Mouse (Mus musculus) neural tube, embryonic 11.5 days (tissue): Measurements from ENCODE around the gene Ptprt. TPM values are rescaled to one million over a fixed set of nuclear protein-coding genes. Genes with fewer than 3 reads are reported as not detected.
A peak's percentile ranks its signal among the peaks of the same experiment; 100 is the strongest.

Experiments
- ATAC-seq: fragments of 200-750 bp; cut with Nextera tagmentation; 2 replicates; pipeline ENCODE4 v1.8.0; 2017; ENCODE audit warnings: moderate number of reproducible peaks, mild to moderate bottlenecking, moderate TSS enrichment, moderate library complexity; ENCODE audit not compliant: insufficient read depth, low FRiP score, low TSS enrichment
- DNase-seq: peaks from one replicate; pipeline ENCODE4 v3.0.0-alpha.2; 2015; ENCODE audit warnings: low spot score
- H3K27ac ChIP-seq: fragments of 300-500 bp; sonication (generic); 2 replicates; pipeline ENCODE4 v1.5.1; 2014; ENCODE audit warnings: low read depth, mild to moderate bottlenecking, low read length
- H3K27me3 ChIP-seq: fragments of 300-500 bp; sonication (generic); 2 replicates; pipeline ENCODE4 v1.6.1; 2014; ENCODE audit warnings: mild to moderate bottlenecking, low read length, mixed read lengths; ENCODE audit not compliant: control insufficient read depth, insufficient read depth
- H3K36me3 ChIP-seq: fragments of 300-500 bp; sonication (generic); 2 replicates; pipeline ENCODE4 v1.6.1; 2014; ENCODE audit warnings: mild to moderate bottlenecking, low read length, moderate library complexity, mixed read lengths; ENCODE audit not compliant: control insufficient read depth, insufficient read depth
- H3K4me1 ChIP-seq: fragments of 300-500 bp; sonication (generic); 2 replicates; pipeline ENCODE4 v1.6.1; 2014; ENCODE audit warnings: low read length, mixed read lengths; ENCODE audit not compliant: control insufficient read depth, insufficient read depth
- H3K4me2 ChIP-seq: fragments of 300-500 bp; sonication (generic); 2 replicates; pipeline ENCODE4 v1.6.1; 2014; ENCODE audit warnings: low read depth, mild to moderate bottlenecking, moderate library complexity
- H3K4me3 ChIP-seq: fragments of 300-500 bp; sonication (generic); 2 replicates; pipeline ENCODE4 v1.5.1; 2014; ENCODE audit warnings: low read depth, low read length
- H3K9ac ChIP-seq: fragments of 300-500 bp; sonication (generic); 2 replicates; pipeline ENCODE4 v1.6.1; 2014; ENCODE audit warnings: mild to moderate bottlenecking, low read length
- H3K9me3 ChIP-seq: fragments of 300-500 bp; sonication (generic); 2 replicates; pipeline ENCODE4 v1.6.1; 2016; ENCODE audit warnings: low read length; ENCODE audit not compliant: control insufficient read depth
- WGBS: fragments of 180-500 bp; shearing (Covaris S2); extraction: QIAGEN DNeasy Blood & Tissue Kit; methylation state at CpG from one replicate; pipeline ENCODE4 v1.1.7; 2014; 5-methylcytosine and 5-hydroxymethylcytosine counted together
- polyA plus RNA-seq: library from polyadenylated mRNA; unstranded; fragments of >200 nt; fragmentation: Nextera tagmentation; extraction: Ambion mirVana; gene quantifications from 2 replicates; pipeline ENCODE4 v1.2.1, GENCODE M21; 2014

Ptprt gene
- polyA plus RNA-seq, 1 experiment from 2014 or later: 1.6 TPM

DNA sequence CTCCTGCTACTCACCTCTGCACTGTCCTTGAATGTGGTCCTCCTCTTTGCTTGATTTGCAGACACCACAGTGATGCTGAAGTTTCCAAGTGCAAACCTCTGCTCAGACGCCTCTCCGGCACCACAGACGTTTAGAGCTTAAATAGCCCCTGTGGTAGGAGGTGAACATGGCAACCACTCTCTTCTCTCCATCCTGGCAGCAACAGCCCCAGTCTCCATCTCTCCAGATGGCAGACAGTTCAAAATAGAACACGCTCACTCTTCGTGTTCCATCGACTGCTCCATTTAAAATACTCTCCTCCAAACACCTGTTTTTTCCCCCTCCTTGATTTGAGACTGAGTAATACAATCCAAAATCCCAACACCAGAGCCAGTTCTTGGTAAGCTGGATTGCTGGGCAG is 861.0 kb downstream of the Ptprt start:
- no peaks in the 10 kb centered on the region for H3K27me3 ChIP-seq
- no peak for DNase-seq
- no peak overlapping the region for H3K27ac ChIP-seq
- H3K9ac ChIP-seq: no peak overlapping the region
- WGBS: 87% methylated on average over 6 of the region's 6 CpGs
- H3K4me1 ChIP-seq: no peaks in the 10 kb centered on the region
- H3K4me2 ChIP-seq: no peak overlapping the region
- ATAC-seq: no peak
- no peaks in the 10 kb centered on the region for H3K9me3 ChIP-seq
- no peak overlapping the region for H3K4me3 ChIP-seq
- no peaks in the 10 kb centered on the region for H3K36me3 ChIP-seq

DNA sequence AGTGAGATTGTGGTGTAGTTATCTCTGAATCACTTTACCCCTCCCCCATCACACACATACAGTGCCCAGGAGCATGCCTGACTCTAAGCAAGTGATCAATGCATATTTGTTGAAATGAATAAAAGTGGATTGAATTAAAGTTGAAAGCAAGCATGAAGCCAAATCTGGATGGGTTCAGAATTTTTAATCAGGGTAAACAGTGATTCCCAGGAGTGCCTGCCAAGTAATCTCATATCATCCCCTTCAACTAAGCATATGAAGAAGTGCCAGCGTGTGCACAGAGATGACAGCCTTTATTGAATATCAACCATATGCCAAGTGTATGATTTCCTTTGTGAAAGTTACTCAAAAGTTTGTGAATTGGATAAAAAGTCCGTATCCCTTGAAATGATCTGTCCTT is 893.4 kb downstream of the Ptprt start:
- DNase-seq (no peak), ATAC-seq (no peak)
- H3K4me2 ChIP-seq: no peak overlapping the region
- H3K4me3 ChIP-seq: no peak overlapping the region
- H3K9ac ChIP-seq: no peak overlapping the region
- 88% methylated on average over 2 of the region's 2 CpGs for WGBS
- no peaks in the 10 kb centered on the region for H3K9me3 ChIP-seq
- no peak overlapping the region for H3K27ac ChIP-seq
- H3K4me1 ChIP-seq: no peaks in the 10 kb centered on the region
- H3K27me3 ChIP-seq: no peaks in the 10 kb centered on the region
- no peaks in the 10 kb centered on the region for H3K36me3 ChIP-seq

DNA sequence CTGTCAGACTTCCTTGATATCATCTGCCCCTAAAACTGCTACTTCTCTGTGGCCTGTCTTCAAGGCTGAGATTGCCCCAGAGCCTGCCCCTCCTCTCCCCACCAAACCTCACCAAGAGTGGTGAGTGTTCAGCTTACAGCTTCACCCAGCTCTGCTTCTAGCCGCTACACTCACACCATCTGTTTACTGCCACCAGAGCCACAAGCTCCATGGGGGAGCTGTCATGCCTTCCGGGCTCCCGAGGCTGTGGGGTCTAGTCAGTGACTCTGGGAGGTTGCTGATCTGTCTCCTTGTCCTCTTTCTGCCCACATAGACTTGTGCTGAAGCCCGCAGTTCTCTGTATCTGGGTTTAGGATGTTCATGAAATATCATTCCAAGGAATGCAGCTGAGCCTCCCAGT is 947.9 kb downstream of the Ptprt start:
- 34% methylated on average over 4 of the region's 4 CpGs for WGBS
- no peak overlapping the region for H3K4me3 ChIP-seq

DNA sequence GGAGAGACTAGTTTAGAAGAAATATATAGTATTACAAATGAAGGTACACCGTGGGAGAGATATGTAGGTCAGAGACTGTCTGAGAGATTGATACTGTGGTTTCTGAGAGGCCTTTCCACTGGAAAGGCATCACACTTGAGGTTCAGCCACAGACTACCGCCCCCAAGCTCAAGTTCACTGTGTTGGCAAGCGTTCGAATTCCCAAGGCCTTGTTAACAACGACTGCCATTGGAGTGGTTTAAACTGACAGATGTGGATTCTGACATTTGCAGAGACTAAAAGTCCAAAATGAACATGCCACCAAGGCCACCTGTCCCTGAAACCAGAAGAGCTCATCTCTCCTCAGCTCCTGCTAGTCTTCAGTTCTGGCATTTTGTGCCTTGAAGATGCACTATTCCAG is 951.6 kb downstream of the Ptprt start:
- WGBS: 89% methylated on average over 5 of the region's 5 CpGs
- Histone ChIP-seq H3K27me3 (no peaks in the 10 kb centered on the region), H3K36me3 (no peaks in the 10 kb centered on the region), H3K9ac (no peak overlapping the region), H3K4me1 (no peaks in the 10 kb centered on the region), H3K4me2 (no peak overlapping the region), H3K4me3 (no peak overlapping the region), H3K9me3 (no peaks in the 10 kb centered on the region), H3K27ac (no peak overlapping the region)
- no peak for DNase-seq
- no peak for ATAC-seq

More for the DNA sequence above, 947.9 kb downstream of the Ptprt start:
- H3K36me3 ChIP-seq: no peaks in the 10 kb centered on the region
- ATAC-seq (no peak), DNase-seq (no peak)
- no peaks in the 10 kb centered on the region for H3K9me3 ChIP-seq
- no peaks in the 10 kb centered on the region for H3K4me1 ChIP-seq
- H3K27me3 ChIP-seq: no peaks in the 10 kb centered on the region
- no peak overlapping the region for H3K4me2 ChIP-seq
- H3K9ac ChIP-seq: no peak overlapping the region
- no peak overlapping the region for H3K27ac ChIP-seq

DNA sequence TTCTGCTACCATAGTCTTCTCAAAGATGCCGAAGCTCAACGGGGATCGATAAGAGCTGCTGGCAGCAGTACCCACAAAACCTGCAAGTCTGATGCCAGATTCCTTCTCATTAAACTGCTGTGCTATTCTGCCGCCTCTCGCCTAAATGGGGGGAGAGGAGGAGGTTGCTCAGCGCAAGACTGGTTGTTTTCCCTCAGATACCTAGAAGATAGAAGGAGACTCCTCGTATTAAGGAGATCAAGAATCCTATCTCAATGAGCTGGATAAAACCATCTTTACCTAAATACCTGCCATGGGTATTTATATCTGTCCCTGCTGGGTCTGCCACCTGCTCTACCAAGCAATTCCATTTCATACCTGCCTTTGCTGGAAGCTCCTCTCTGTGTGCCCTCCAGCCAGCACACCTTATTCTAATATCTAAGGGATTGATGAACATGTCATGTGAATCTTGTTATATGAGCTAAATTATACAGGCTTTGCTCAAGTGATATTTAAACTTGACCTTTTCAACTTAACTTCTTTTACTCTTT is 954.5 kb downstream of the Ptprt start:
- WGBS: 96% methylated on average over 7 of the region's 7 CpGs
- ATAC-seq (no peak), DNase-seq (no peak)
- Histone ChIP-seq H3K9me3 (no peaks in the 10 kb centered on the region), H3K27me3 (no peaks in the 10 kb centered on the region), H3K36me3 (no peaks in the 10 kb centered on the region), H3K4me2 (no peak overlapping the region), H3K4me1 (no peaks in the 10 kb centered on the region), H3K4me3 (no peak overlapping the region), H3K27ac (no peak overlapping the region), H3K9ac (no peak overlapping the region)

DNA sequence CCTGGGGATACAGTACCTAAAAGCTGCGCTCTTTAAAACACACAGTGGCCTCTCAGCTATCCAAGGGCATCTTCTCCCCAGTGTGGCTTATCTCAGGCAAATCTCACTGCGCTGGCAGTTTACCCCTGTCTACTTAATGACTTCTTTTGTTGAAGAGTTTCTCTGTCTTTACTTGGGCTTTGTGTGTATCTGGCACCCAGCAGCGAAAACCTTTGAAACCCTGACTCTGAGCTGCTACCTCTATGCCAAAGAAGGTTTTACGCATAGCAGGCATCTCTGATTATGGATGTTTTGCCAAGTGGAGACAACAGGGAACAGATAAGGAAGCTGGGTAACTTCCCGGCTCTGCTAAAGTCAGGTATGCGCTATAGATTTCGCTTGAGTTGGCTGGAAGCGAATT is 956.1 kb downstream of the Ptprt start:
- no peak overlapping the region for H3K4me3 ChIP-seq
- H3K27me3 ChIP-seq: no peaks in the 10 kb centered on the region
- H3K9me3 ChIP-seq: no peaks in the 10 kb centered on the region
- no peaks in the 10 kb centered on the region for H3K4me1 ChIP-seq
- no peak for DNase-seq
- H3K36me3 ChIP-seq: no peaks in the 10 kb centered on the region
- WGBS: 47% methylated on average over 8 of the region's 8 CpGs
- H3K27ac ChIP-seq: no peak overlapping the region
- no peak for ATAC-seq
- no peak overlapping the region for H3K9ac ChIP-seq
- no peak overlapping the region for H3K4me2 ChIP-seq

DNA sequence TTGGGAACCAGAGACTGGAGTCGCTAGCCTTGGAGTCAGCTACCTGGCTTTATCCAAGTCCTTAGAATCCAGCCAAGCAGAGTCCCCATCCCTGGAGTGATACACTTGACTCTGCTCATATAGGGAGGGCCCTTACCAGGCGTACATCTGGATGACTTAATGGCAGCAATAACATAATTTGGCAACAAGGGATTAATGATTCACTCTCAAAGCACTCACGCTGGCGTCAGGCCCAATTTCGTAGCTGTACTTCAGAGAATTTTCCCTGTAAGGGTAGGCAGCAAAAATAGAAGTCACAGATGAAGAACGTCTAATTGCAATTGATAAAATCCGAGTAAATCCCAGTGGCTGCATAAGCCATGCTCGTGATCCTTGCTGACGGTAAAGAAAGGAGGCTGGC is 956.5 kb downstream of the Ptprt start:
- Histone ChIP-seq H3K4me3 (no peak overlapping the region), H3K27me3 (no peaks in the 10 kb centered on the region), H3K36me3 (no peaks in the 10 kb centered on the region), H3K9ac (no peak overlapping the region), H3K4me2 (no peak overlapping the region), H3K9me3 (no peaks in the 10 kb centered on the region), H3K4me1 (no peaks in the 10 kb centered on the region), H3K27ac (no peak overlapping the region)
- DNase-seq: no peak
- no peak for ATAC-seq
- WGBS: 43% methylated on average over 9 of the region's 9 CpGs

DNA sequence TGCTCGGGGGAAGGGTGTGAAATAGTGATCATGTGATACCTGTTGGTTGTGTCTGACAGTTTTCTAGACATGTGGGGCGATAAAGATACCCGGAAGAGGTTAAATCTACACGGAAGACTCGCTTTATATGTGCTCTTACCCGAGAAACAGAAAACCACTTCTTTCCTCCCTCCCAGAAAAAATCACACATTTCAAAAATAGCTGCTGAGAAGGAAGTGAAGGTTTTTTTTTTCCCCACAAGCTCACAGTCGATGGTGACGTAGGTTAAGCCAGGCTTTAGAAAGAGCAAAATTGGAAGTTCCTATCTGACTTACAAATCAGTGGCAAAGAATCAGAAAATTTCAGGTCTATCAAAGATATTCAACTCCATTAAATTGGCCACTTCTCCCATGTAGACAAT is 965.1 kb downstream of the Ptprt start:
- no peak for ATAC-seq
- 84% methylated on average over 8 of the region's 8 CpGs for WGBS
- H3K4me3 ChIP-seq: no peak overlapping the region

DNA sequence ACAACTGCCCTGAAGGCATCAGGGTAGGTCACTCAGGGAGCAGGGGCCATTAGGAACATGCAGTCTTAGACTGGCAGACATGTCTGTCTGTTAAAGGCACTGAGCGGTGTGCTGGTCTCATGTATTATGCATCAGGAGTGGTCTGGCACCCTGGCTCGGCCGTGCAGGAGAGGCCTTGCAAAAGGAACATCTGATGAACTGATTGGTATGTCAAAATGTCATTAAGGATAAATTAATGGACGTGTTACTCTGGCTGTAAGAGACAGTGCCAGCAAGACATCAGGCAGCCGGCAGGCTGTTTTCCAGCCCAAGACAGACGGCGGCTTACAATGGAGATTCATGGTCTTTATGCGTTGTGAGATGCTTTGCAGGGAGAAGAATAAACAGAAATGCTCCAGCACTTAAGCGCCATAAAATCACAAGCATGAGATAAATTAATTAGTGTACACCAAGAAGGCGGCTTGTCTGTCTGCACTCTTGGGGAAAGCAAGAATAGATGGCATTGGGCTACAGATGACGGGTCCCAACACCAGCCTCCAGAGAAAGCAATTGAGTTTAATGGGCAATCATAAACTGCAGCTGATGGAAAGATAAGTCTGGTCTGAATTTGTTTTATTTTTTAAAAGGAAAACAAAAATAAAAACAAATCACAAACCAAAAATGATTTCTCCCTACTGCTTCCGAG is 992.5 kb downstream of the Ptprt start:
- DNase-seq: peak; percentile 31

More for the DNA sequence above, 965.1 kb downstream of the Ptprt start:
- no peak overlapping the region for H3K27ac ChIP-seq
- no peaks in the 10 kb centered on the region for H3K36me3 ChIP-seq
- H3K9ac ChIP-seq: no peak overlapping the region
- H3K9me3 ChIP-seq: no peaks in the 10 kb centered on the region
- H3K4me2 ChIP-seq: no peak overlapping the region
- DNase-seq: no peak
- no peaks in the 10 kb centered on the region for H3K4me1 ChIP-seq
- no peaks in the 10 kb centered on the region for H3K27me3 ChIP-seq

More for the DNA sequence above, 992.5 kb downstream of the Ptprt start:
- Histone ChIP-seq H3K4me1 (no peaks in the 10 kb centered on the region), H3K4me3 (no peak overlapping the region), H3K36me3 (no peaks in the 10 kb centered on the region), H3K27ac (no peak overlapping the region; the same call in 1 of the 2 replicates), H3K9ac (no peak overlapping the region), H3K9me3 (no peaks in the 10 kb centered on the region), H3K4me2 (no peak overlapping the region), H3K27me3 (no peaks in the 10 kb centered on the region)
- ATAC-seq: peak; percentile 87
- WGBS: 64% methylated on average over 12 of the region's 12 CpGs
